Mouse (Mus musculus): ENCODE results near the gene Hp1bp3. TPM values are rescaled to one million over a fixed set of nuclear protein-coding genes. Genes with fewer than 3 reads are reported as not detected.

Hp1bp3 gene
- polyA plus RNA-seq, 1 experiment: 54.7 TPM

GRCm38 (mm10) chr4:138272011-138272997 lies 56.2 kb downstream of the Hp1bp3 start:
- Histone ChIP-seq H3K79me2 (ENCODE audit: control insufficient read depth, insufficient read depth) (no peaks in the 10 kb centered on the region), H3K4me3 (no peak overlapping the region), H3ac (ENCODE audit: control insufficient read depth, insufficient read length) (no peak overlapping the region), H3K27me3 (ENCODE audit: control insufficient read depth, insufficient read depth, insufficient read length) (peaks cover 34% of the 10 kb centered on the region), H3K36me3 (ENCODE audit: control insufficient read depth, insufficient read depth) (no peaks in the 10 kb centered on the region), H3K4me2 (ENCODE audit: low read depth) (no peak overlapping the region)
- TF ChIP-seq MYOD1 (IDR thresholded peaks at IDR 0.05; ENCODE audit: control insufficient read depth in 1 of 3, insufficient read length in 2 of 3, low read depth in 2 of 3) (no peak), POLR2AphosphoS2 (IDR thresholded peaks at IDR 0.05; ENCODE audit: insufficient read length, low read depth) (no peak), CEBPB (IDR thresholded peaks at IDR 0.05; ENCODE audit: insufficient read depth, poor library complexity, severe bottlenecking) (no peak), TCF3 (IDR thresholded peaks at IDR 0.05; ENCODE audit: insufficient read length, low read depth) (no peak), E2F4 (IDR thresholded peaks at IDR 0.05; ENCODE audit: insufficient read depth) (no peak), MYOG (IDR thresholded peaks at IDR 0.05; ENCODE audit: control insufficient read depth in 1 of 3, insufficient read depth in 1 of 3, insufficient read length in 2 of 3, low read depth in 2 of 3) (no peak), REST (IDR thresholded peaks at IDR 0.05; ENCODE audit: insufficient read depth, insufficient read length) (no peak), MAX (IDR thresholded peaks at IDR 0.05; ENCODE audit: low read depth) (no peak), SRF (IDR thresholded peaks at IDR 0.05; ENCODE audit: control insufficient read depth, insufficient read length, low read depth) (no peak), USF1 (IDR thresholded peaks at IDR 0.05; ENCODE audit: low read depth) (no peak)

- H3ac ChIP-seq (ENCODE audit: control insufficient read depth, insufficient read length): no peak overlapping the region
- H3K79me2 ChIP-seq (ENCODE audit: control insufficient read depth, insufficient read depth): no peaks in the 10 kb centered on the region
- no peak overlapping the region for H3K4me3 ChIP-seq
- peaks cover 30% of the 10 kb centered on the region for H3K27me3 ChIP-seq (ENCODE audit: control insufficient read depth, insufficient read depth, insufficient read length)
- H3K4me2 ChIP-seq (ENCODE audit: low read depth): no peak overlapping the region
- TF ChIP-seq MAX (IDR thresholded peaks at IDR 0.05; ENCODE audit: low read depth) (no peak), POLR2AphosphoS2 (IDR thresholded peaks at IDR 0.05; ENCODE audit: insufficient read length, low read depth) (no peak), MYOD1 (IDR thresholded peaks at IDR 0.05; ENCODE audit: control insufficient read depth in 1 of 3, insufficient read length in 2 of 3, low read depth in 2 of 3) (no peak), REST (IDR thresholded peaks at IDR 0.05; ENCODE audit: insufficient read depth, insufficient read length) (no peak), POLR2A (IDR thresholded peaks at IDR 0.05; ENCODE audit: insufficient read length, low read depth) (no peak), E2F4 (IDR thresholded peaks at IDR 0.05; ENCODE audit: insufficient read depth) (no peak), USF1 (IDR thresholded peaks at IDR 0.05; ENCODE audit: low read depth) (no peak), TCF3 (IDR thresholded peaks at IDR 0.05; ENCODE audit: insufficient read length, low read depth) (no peak), SRF (IDR thresholded peaks at IDR 0.05; ENCODE audit: control insufficient read depth, insufficient read length, low read depth) (no peak), CEBPB (IDR thresholded peaks at IDR 0.05; ENCODE audit: insufficient read depth, poor library complexity, severe bottlenecking) (no peak), TCF12 (IDR thresholded peaks at IDR 0.05; ENCODE audit: insufficient read depth, poor library complexity, severe bottlenecking) (no peak)
- H3K36me3 ChIP-seq (ENCODE audit: control insufficient read depth, insufficient read depth): no peaks in the 10 kb centered on the region
Measured at GRCm38 (mm10) chr4:138278346-138278745, 62.2 kb downstream of the Hp1bp3 start.

GRCm38 (mm10) chr4:138282834-138283233 lies 66.7 kb downstream of the Hp1bp3 start:
- no peak overlapping the region for H3ac ChIP-seq (ENCODE audit: control insufficient read depth, insufficient read length)
- peaks cover 26% of the 10 kb centered on the region for H3K27me3 ChIP-seq (ENCODE audit: control insufficient read depth, insufficient read depth, insufficient read length)
- no peak overlapping the region for H3K4me2 ChIP-seq (ENCODE audit: low read depth)
- no peaks in the 10 kb centered on the region for H3K36me3 ChIP-seq (ENCODE audit: control insufficient read depth, insufficient read depth)
- no peak overlapping the region for H3K4me3 ChIP-seq
- TF ChIP-seq MAX (IDR thresholded peaks at IDR 0.05; ENCODE audit: low read depth): no peak
- no peak for TF ChIP-seq MYOG (IDR thresholded peaks at IDR 0.05; ENCODE audit: control insufficient read depth in 1 of 3, insufficient read depth in 1 of 3, insufficient read length in 2 of 3, low read depth in 2 of 3)
- peak; percentile 10 for TF ChIP-seq SRF (IDR thresholded peaks at IDR 0.05; ENCODE audit: control insufficient read depth, insufficient read length, low read depth)
- TF ChIP-seq REST (IDR thresholded peaks at IDR 0.05; ENCODE audit: insufficient read depth, insufficient read length): no peak
- no peaks in the 10 kb centered on the region for H3K79me2 ChIP-seq (ENCODE audit: control insufficient read depth, insufficient read depth)

- TF ChIP-seq MYOD1 (IDR thresholded peaks at IDR 0.05; ENCODE audit: control insufficient read depth in 1 of 3, insufficient read length in 2 of 3, low read depth in 2 of 3) (no peak), MAX (IDR thresholded peaks at IDR 0.05; ENCODE audit: low read depth) (no peak), POLR2A (IDR thresholded peaks at IDR 0.05; ENCODE audit: insufficient read length, low read depth) (no peak), CEBPB (IDR thresholded peaks at IDR 0.05; ENCODE audit: insufficient read depth, poor library complexity, severe bottlenecking) (no peak), REST (IDR thresholded peaks at IDR 0.05; ENCODE audit: insufficient read depth, insufficient read length) (no peak), TCF3 (IDR thresholded peaks at IDR 0.05; ENCODE audit: insufficient read length, low read depth) (no peak)
Measured at GRCm38 (mm10) chr4:138286411-138286810, 70.3 kb downstream of the Hp1bp3 start.

GRCm38 (mm10) chr4:138288691-138289090 lies 72.6 kb downstream of the Hp1bp3 start:
- no peaks in the 10 kb centered on the region for H3K79me2 ChIP-seq (ENCODE audit: control insufficient read depth, insufficient read depth)
- no peak overlapping the region for H3ac ChIP-seq (ENCODE audit: control insufficient read depth, insufficient read length)
- H3K4me2 ChIP-seq (ENCODE audit: low read depth): no peak overlapping the region
- H3K4me3 ChIP-seq: no peak overlapping the region
- peaks cover 52% of the 10 kb centered on the region for H3K27me3 ChIP-seq (ENCODE audit: control insufficient read depth, insufficient read depth, insufficient read length)
- no peaks in the 10 kb centered on the region for H3K36me3 ChIP-seq (ENCODE audit: control insufficient read depth, insufficient read depth)
- TF ChIP-seq SRF (IDR thresholded peaks at IDR 0.05; ENCODE audit: control insufficient read depth, insufficient read length, low read depth): no peak
- no peak for TF ChIP-seq USF1 (IDR thresholded peaks at IDR 0.05; ENCODE audit: low read depth)
- no peak for TF ChIP-seq E2F4 (IDR thresholded peaks at IDR 0.05; ENCODE audit: insufficient read depth)
- no peak for TF ChIP-seq MAX (IDR thresholded peaks at IDR 0.05; ENCODE audit: low read depth)
- no peak for TF ChIP-seq MYOG (IDR thresholded peaks at IDR 0.05; ENCODE audit: control insufficient read depth in 1 of 3, insufficient read depth in 1 of 3, insufficient read length in 2 of 3, low read depth in 2 of 3)
- no peak for TF ChIP-seq REST (IDR thresholded peaks at IDR 0.05; ENCODE audit: insufficient read depth, insufficient read length)
- no peak for TF ChIP-seq TCF12 (IDR thresholded peaks at IDR 0.05; ENCODE audit: insufficient read depth, poor library complexity, severe bottlenecking)
- no peak for TF ChIP-seq POLR2A (IDR thresholded peaks at IDR 0.05; ENCODE audit: insufficient read length, low read depth)
- no peak for TF ChIP-seq MYOD1 (IDR thresholded peaks at IDR 0.05; ENCODE audit: control insufficient read depth in 1 of 3, insufficient read length in 2 of 3, low read depth in 2 of 3)
- TF ChIP-seq CEBPB (IDR thresholded peaks at IDR 0.05; ENCODE audit: insufficient read depth, poor library complexity, severe bottlenecking): no peak
- no peak for TF ChIP-seq TCF3 (IDR thresholded peaks at IDR 0.05; ENCODE audit: insufficient read length, low read depth)
- no peak for TF ChIP-seq POLR2AphosphoS2 (IDR thresholded peaks at IDR 0.05; ENCODE audit: insufficient read length, low read depth)

More at GRCm38 (mm10) chr4:138286411-138286810, 70.3 kb downstream of the Hp1bp3 start:
- H3ac ChIP-seq (ENCODE audit: control insufficient read depth, insufficient read length): no peak overlapping the region
- H3K36me3 ChIP-seq (ENCODE audit: control insufficient read depth, insufficient read depth): no peaks in the 10 kb centered on the region
- peaks cover 52% of the 10 kb centered on the region for H3K27me3 ChIP-seq (ENCODE audit: control insufficient read depth, insufficient read depth, insufficient read length)
- no peaks in the 10 kb centered on the region for H3K79me2 ChIP-seq (ENCODE audit: control insufficient read depth, insufficient read depth)
- no peak overlapping the region for H3K4me2 ChIP-seq (ENCODE audit: low read depth)
- no peak overlapping the region for H3K4me3 ChIP-seq
